Mouse (Mus musculus): ENCODE data around the gene P2ry13. TPM values are rescaled to one million over a fixed set of nuclear protein-coding genes. Genes with fewer than 3 reads are reported as not detected.

Gene P2ry13
- total RNA-seq, 2 experiments from 2014 or later = 9.3 to 10.4 TPM

DNA sequence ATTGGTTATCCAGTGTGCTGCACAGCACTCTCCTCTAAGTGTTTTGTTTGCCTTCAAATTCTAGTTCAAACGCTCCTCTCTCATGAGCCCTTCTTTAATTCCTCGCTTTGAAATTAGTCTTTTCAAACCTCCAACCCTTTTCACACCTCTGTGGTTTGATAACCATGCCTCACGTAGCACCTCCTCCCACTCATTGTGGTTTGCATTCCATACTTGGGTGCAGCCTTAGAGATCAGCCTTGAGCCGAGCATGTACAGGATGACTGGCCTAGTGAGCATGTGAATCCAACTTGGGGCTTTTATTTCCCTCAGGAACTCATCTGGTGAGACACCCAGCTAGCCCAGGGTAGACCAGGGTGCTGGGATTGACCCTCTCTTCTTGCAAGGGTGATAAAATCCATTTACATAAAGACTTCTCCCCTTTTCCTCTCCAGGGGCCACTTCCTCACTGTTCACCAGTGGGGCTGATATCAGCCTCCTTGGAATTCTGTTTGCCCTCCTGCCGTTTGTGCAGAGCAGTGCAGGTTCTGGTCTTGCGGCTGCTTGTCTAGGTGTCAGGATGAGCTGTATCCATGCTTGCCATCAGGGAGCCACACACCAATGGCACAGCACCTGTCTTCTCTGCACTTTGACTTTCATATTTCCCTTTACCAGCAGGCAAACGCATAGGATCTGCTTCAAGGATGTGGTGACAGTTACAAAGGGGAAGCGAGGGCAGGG, 6.7 kb downstream of the P2ry13 start:
- DNase-seq (ENCODE audit: extremely low spot score in 1 of 2, low spot score in 1 of 2) = no peak

- DNase-seq (ENCODE audit: extremely low spot score in 1 of 2, low spot score in 1 of 2) = no peak
Observed at GRCm38 (mm10) chr3:59197329-59197948, 13.2 kb downstream of the P2ry13 start.

DNA sequence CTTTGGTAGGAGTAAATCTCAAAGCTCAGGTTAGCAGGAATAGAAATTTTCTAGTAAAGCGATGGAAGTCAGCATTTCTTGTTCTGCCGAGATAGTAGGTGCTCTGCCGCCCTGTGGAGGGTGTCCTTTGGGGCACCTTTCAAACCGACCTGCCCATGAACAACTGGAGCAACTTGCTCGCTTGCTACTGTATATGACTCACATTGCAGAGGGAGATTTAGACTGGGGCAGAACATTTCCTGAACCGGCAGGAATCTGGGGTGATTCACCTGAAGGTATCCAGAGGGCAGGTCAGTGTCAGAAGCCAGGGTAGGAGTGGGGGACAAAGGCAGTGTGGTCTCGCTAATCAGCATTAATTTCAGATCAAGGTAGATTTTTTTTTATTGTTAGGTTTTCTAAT, 15.7 kb downstream of the P2ry13 start, which contains the start of gene Gpr87:
Gene Gpr87, minus strand, starts transcription at position 167 of the 400 bp plus-strand sequence.
- no peak for DNase-seq (ENCODE audit: extremely low spot score in 1 of 2, low spot score in 1 of 2)

GRCm38 (mm10) chr3:59194099-59194498, 16.6 kb downstream of the P2ry13 start:
- no peak for DNase-seq (ENCODE audit: extremely low spot score in 1 of 2, low spot score in 1 of 2)

- DNase-seq (ENCODE audit: extremely low spot score in 1 of 2, low spot score in 1 of 2) = no peak
Observed at GRCm38 (mm10) chr3:59191674-59192073, 19.0 kb downstream of the P2ry13 start.

GRCm38 (mm10) chr3:59187336-59187735, 23.3 kb downstream of the P2ry13 start:
- DNase-seq (ENCODE audit: extremely low spot score in 1 of 2, low spot score in 1 of 2) = no peak

- no peak for DNase-seq (ENCODE audit: extremely low spot score in 1 of 2, low spot score in 1 of 2)
Observed at GRCm38 (mm10) chr3:59185662-59186061, 25.0 kb downstream of the P2ry13 start.

DNA sequence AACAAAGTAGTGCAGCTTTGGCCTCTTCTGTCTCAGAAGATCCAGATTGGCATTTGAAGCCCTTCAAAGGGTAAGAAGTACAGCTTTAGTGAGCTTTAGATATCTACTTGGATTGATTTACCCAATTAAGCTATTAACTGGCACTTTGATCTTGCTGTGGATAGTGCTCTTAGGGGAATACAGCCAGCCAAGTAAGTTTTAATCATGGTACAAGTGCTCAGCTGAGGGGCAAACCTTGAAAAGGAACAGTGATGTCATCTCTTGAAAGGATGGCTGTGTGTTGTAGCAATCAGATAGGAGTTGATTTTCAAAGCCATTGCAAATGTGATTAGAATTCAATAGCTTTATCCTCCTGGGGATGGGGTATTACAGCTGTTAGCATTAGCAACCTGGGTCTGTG, 28.6 kb downstream of the P2ry13 start:
- no peak for DNase-seq (ENCODE audit: extremely low spot score in 1 of 2, low spot score in 1 of 2)

DNA sequence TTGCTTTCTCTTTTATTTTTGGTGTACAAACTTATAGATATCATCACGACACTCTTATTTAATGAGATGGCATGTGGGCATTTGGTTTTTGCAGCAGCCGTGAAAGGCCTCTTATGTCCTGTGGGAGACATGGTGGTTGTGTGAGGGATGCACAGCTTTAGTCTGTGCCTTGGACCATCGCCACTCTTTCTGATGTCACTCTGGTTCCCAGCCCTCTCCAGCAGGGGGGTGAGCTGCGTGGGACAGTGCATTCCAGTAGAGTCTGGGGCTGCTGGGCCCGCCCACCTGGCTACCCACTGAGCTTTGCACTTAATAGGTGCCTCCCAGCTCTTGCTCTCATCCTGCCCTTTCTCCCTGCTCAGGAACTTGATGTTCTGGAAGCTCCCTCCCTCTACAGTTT, 29.5 kb downstream of the P2ry13 start:
- DNase-seq (ENCODE audit: extremely low spot score in 1 of 2, low spot score in 1 of 2) = no peak

DNA sequence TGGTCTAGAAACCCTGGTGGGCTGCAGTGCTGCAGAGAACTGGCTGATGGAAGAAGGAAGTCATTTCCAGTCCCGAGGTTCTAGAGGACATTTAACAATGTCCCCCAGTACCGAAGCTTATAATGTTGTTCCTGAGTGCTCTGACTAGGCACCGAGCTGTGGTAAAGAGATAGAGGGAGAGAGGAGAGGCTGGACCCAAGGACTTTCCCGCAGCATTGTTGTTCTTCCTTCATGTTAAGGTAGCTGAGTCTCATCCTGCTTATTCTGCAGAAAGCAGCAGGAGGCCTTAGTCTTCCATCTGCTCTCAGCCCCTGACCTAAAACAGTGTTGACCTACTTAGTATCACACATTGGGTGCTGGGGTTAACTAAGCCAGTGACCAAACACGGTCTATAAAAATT, 33.8 kb downstream of the P2ry13 start:
- DNase-seq (ENCODE audit: extremely low spot score in 1 of 2, low spot score in 1 of 2) = no peak

GRCm38 (mm10) chr3:59175234-59175633, 35.4 kb downstream of the P2ry13 start:
- DNase-seq (ENCODE audit: extremely low spot score in 1 of 2, low spot score in 1 of 2) = peak in 1 of 2 experiments; percentile 39

- no peak for DNase-seq (ENCODE audit: extremely low spot score in 1 of 2, low spot score in 1 of 2)
Observed at GRCm38 (mm10) chr3:59174426-59175154, 36.1 kb downstream of the P2ry13 start.

DNA sequence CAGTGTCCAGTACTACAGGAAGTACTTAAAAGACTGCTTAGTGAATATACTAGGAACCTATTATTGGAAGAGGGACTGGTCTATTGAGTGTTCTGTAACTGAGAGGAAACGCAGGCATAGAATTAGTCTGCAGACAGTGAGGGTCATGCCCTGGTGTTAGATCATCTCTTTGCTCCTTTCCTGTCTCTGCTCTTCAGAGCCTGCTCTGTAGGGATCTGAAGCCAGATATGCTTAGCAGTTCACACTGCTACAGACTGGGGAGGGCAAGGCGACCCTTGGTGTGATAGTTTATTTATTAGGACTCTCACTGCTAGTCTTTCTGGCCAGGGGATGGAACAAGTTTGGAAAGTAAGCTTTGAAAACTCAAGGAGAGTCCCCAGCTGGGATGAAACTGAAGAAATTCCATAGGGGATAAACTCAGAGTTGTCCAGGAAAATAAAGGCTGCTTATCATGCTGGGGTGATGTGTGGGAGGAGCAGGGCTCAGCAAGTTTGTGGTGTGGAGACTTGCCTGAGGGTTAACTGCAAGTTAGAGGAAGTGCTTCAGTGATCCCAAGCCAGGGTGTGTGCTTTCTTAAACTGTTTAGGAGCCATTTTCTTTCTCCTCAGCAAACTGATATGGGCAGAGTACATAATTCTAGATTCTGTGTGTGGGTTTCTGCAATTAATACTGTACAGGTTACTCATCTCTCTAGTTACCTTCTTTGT, 40.6 kb downstream of the P2ry13 start:
- DNase-seq (ENCODE audit: extremely low spot score in 1 of 2, low spot score in 1 of 2) = no peak

DNA sequence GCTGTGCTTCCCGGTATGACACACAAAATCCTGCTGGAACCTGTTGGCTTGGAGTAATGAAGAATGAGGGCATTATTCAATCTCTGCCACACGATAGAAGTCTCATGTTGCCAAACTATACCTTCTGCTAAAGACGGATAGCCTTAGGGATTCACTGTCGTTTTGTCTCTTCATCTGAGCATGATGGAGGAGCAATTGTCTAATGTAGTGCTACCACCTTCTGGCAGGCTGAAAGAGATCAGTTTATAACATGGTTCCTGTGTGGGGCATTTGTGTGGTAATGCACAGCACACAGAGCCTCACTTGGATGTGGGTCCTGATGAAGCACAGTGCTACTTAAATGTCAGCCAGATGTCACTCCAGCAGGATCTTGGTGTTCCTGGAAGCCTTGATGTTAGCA, 41.5 kb downstream of the P2ry13 start:
- no peak for DNase-seq (ENCODE audit: extremely low spot score in 1 of 2, low spot score in 1 of 2)

DNA sequence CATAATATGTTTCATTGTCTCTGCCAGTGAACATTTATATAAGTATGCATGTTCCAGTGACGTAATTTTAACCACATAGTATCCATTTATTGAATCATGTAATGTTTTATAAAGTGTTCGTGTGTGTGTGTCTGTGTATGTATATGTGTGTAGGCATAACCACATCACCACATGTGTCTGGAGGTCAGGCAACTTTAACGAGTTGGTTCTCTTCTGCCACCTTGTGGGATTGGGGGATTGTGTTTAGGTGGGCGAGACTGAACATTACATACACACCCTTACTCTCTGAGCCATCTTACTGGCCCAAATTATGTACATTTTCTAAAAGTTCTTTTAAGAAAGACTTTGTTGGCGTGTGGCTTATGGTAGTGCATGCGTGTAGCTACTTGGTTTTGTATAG, 42.2 kb downstream of the P2ry13 start:
- no peak for DNase-seq (ENCODE audit: extremely low spot score in 1 of 2, low spot score in 1 of 2)

GRCm38 (mm10) chr3:59167417-59168054, 43.1 kb downstream of the P2ry13 start:
- DNase-seq (ENCODE audit: extremely low spot score in 1 of 2, low spot score in 1 of 2) = no peak

GRCm38 (mm10) chr3:59160465-59160864, 50.2 kb downstream of the P2ry13 start:
- no peak for DNase-seq (ENCODE audit: extremely low spot score in 1 of 2, low spot score in 1 of 2)
